7 mouse cellular contexts compared by ENCODE assay signal in genomic region chr12:45075631-45076030, GRCm38 (mm10). TPM values are rescaled to one million over a fixed set of nuclear protein-coding genes. Genes with fewer than 3 reads are reported as not detected.
A peak's percentile ranks its signal among the peaks of the same experiment; 100 is the strongest.
DNase-seq lines count a peak whose midpoint lies in the region; ATAC-seq and TF ChIP-seq lines count a peak whose summit lies in the region.

No protein-coding gene starts in this region.

- H3K4me3 ChIP-seq in kidney, postnatal 0 days (replicated peaks; ENCODE audit: low read depth, low read length): peak overlapping the region; percentile 78; the same call in 1 of the 2 replicates
- H3K4me3 ChIP-seq in forebrain, embryonic 16.5 days (replicated peaks; ENCODE audit: low read length): no peak overlapping the region
- no peak overlapping the region for H3K4me3 ChIP-seq in intestine, embryonic 16.5 days (ENCODE audit: low read length)
- no peak overlapping the region for H3K4me3 ChIP-seq in midbrain, embryonic 15.5 days
- no peak overlapping the region for H3K4me3 ChIP-seq in thymus, adult 2 months (ENCODE audit: control insufficient read depth, insufficient read depth, low read length)

- H3K27me3 ChIP-seq in kidney, postnatal 0 days (ENCODE audit: insufficient read depth, low read length): no peaks in the 10 kb centered on the region
- 0 out of 2 replicates have a peak, but pooled peaks cover 2% of the 10 kb centered on the region for H3K27me3 ChIP-seq in forebrain, embryonic 16.5 days (replicated peaks; ENCODE audit: control insufficient read depth, insufficient read depth, low read length)
- H3K27me3 ChIP-seq in intestine, embryonic 16.5 days (replicated peaks; ENCODE audit: control insufficient read depth, insufficient read depth, low read length): no peaks in the 10 kb centered on the region
- peaks cover 3% of the 10 kb centered on the region; the same call in 1 of the 2 replicates for H3K27me3 ChIP-seq in midbrain, embryonic 15.5 days (replicated peaks)
- peaks cover 4% of the 10 kb centered on the region for H3K27me3 ChIP-seq in thymus, adult 2 months (ENCODE audit: control insufficient read depth, insufficient read depth, low read length)

- no peak for TF ChIP-seq CTCF in kidney, postnatal 0 days (IDR thresholded peaks at IDR 0.05; ENCODE audit: low read depth)
- no peak for TF ChIP-seq CTCF in thymus, adult 2 months (IDR thresholded peaks at IDR 0.05; ENCODE audit: borderline replicate concordance, control insufficient read depth, extremely low read depth, insufficient read depth, low read length, poor library complexity)

- 72% methylated on average over 11 of the region's 11 CpGs for WGBS in kidney, postnatal 0 days
- WGBS in forebrain, embryonic 16.5 days: 77% methylated on average over 11 of the region's 11 CpGs
- WGBS in intestine, embryonic 16.5 days: 60% methylated on average over 11 of the region's 11 CpGs
- 74% methylated on average over 11 of the region's 11 CpGs for WGBS in midbrain, embryonic 15.5 days
- WGBS in thymus, adult 2 months: 84% methylated on average over 11 of the region's 11 CpGs

- no peaks in the 10 kb centered on the region for H3K9me3 ChIP-seq in kidney, postnatal 0 days (replicated peaks; ENCODE audit: low read length)
- H3K9me3 ChIP-seq in forebrain, embryonic 16.5 days (ENCODE audit: control insufficient read depth, low read length): no peaks in the 10 kb centered on the region
- no peaks in the 10 kb centered on the region for H3K9me3 ChIP-seq in intestine, embryonic 16.5 days (ENCODE audit: control insufficient read depth, low read length)
- H3K9me3 ChIP-seq in midbrain, embryonic 15.5 days: no peaks in the 10 kb centered on the region

- H3K27ac ChIP-seq in kidney, postnatal 0 days: peak overlapping the region; percentile 94; the same call in 1 of the 2 replicates
- no peak overlapping the region for H3K27ac ChIP-seq in forebrain, embryonic 16.5 days (ENCODE audit: low read length)
- no peak overlapping the region for H3K27ac ChIP-seq in intestine, embryonic 16.5 days (ENCODE audit: low read length)
- H3K27ac ChIP-seq in midbrain, embryonic 15.5 days: no peak overlapping the region
- H3K27ac ChIP-seq in thymus, adult 2 months (ENCODE audit: control insufficient read depth, insufficient read depth, low read length): no peak overlapping the region

- H3K4me1 ChIP-seq in kidney, postnatal 0 days (replicated peaks; ENCODE audit: insufficient read depth, low read length): peaks cover 6% of the 10 kb centered on the region; the same call in 1 of the 2 replicates
- peaks cover 15% of the 10 kb centered on the region for H3K4me1 ChIP-seq in forebrain, embryonic 16.5 days (replicated peaks; ENCODE audit: control insufficient read depth, insufficient read depth, low read length)
- peaks cover 12% of the 10 kb centered on the region; the same call in 1 of the 2 replicates for H3K4me1 ChIP-seq in intestine, embryonic 16.5 days (ENCODE audit: control insufficient read depth, insufficient read depth, low read length)
- H3K4me1 ChIP-seq in midbrain, embryonic 15.5 days: peaks cover 24% of the 10 kb centered on the region
- H3K4me1 ChIP-seq in thymus, adult 2 months (replicated peaks; ENCODE audit: control insufficient read depth, insufficient read depth, low read length): peaks cover 8% of the 10 kb centered on the region; the same call in 1 of the 2 replicates

- ATAC-seq in kidney, postnatal 0 days (replicated peaks; ENCODE audit: low FRiP score, low read depth): no peak
- no peak for ATAC-seq in forebrain, embryonic 16.5 days
- ATAC-seq in intestine, embryonic 16.5 days: no peak
- no peak for ATAC-seq in midbrain, embryonic 15.5 days (replicated peaks)

- no peak for DNase-seq in kidney, postnatal 0 days (ENCODE audit: low spot score)
- no peak for DNase-seq in kidney, postnatal 36 days
- no peak for DNase-seq in thymus, adult 2 months
- no peak for DNase-seq in embryo, embryonic 10.5 days (ENCODE audit: low spot score)

- H3K36me3 ChIP-seq in kidney, postnatal 0 days (ENCODE audit: insufficient read depth, low read length): no peaks in the 10 kb centered on the region
- H3K36me3 ChIP-seq in forebrain, embryonic 16.5 days (ENCODE audit: control insufficient read depth, insufficient read depth): no peaks in the 10 kb centered on the region
- no peaks in the 10 kb centered on the region for H3K36me3 ChIP-seq in intestine, embryonic 16.5 days (ENCODE audit: control insufficient read depth, insufficient read depth, low read length)
- no peaks in the 10 kb centered on the region for H3K36me3 ChIP-seq in midbrain, embryonic 15.5 days (replicated peaks)
- H3K36me3 ChIP-seq in thymus, adult 2 months (ENCODE audit: control insufficient read depth, insufficient read depth, low read length): no peaks in the 10 kb centered on the region

- no peak for TF ChIP-seq POLR2A in thymus, adult 2 months (IDR thresholded peaks at IDR 0.05; ENCODE audit: control insufficient read depth, extremely low read depth, insufficient read depth, low read length, poor library complexity)

- H3K9ac ChIP-seq in kidney, postnatal 0 days (ENCODE audit: low read depth, low read length): no peak overlapping the region
- no peak overlapping the region for H3K9ac ChIP-seq in forebrain, embryonic 16.5 days (replicated peaks; ENCODE audit: low read depth, low read length)
- no peak overlapping the region for H3K9ac ChIP-seq in intestine, embryonic 16.5 days (ENCODE audit: low read depth, low read length)
- H3K9ac ChIP-seq in midbrain, embryonic 15.5 days: no peak overlapping the region

- peak overlapping the region; percentile 98 for H3K4me2 ChIP-seq in kidney, postnatal 0 days (ENCODE audit: low read length)
- H3K4me2 ChIP-seq in forebrain, embryonic 16.5 days (ENCODE audit: low read length): peak overlapping the region; percentile 100; the same call in 1 of the 2 replicates
- H3K4me2 ChIP-seq in intestine, embryonic 16.5 days (ENCODE audit: low read depth, low read length): peak overlapping the region; percentile 97
- H3K4me2 ChIP-seq in midbrain, embryonic 15.5 days: peak overlapping the region; percentile 99

RNA-seq across cellular contexts. Expression of gene Stxbp6, which starts 1.1 kb away (rescaled TPM):
- 20.3 and 21.7 TPM in 2 replicates for polyA plus RNA-seq in kidney, postnatal 0 days (2015; fragmentation: Nextera tagmentation; extraction: Ambion mirVana)
- polyA plus RNA-seq in forebrain, embryonic 16.5 days (2015; fragmentation: Nextera tagmentation; extraction: Ambion mirVana): 13.6 and 13.7 TPM in 2 replicates
- 11.6 and 17.4 TPM in 2 replicates for polyA plus RNA-seq in intestine, embryonic 16.5 days (2015; fragmentation: Nextera tagmentation; extraction: Ambion mirVana)
- 17.8 and 18.0 TPM in 2 replicates for polyA plus RNA-seq in midbrain, embryonic 15.5 days (2015; fragmentation: Nextera tagmentation; extraction: Ambion mirVana)
- polyA plus RNA-seq in thymus, adult 2 months (2012; rRNA removed): 2.5 and 3.7 TPM in 2 replicates
